Mouse (Mus musculus): ENCODE data around the gene Rabgap1.

DNA sequence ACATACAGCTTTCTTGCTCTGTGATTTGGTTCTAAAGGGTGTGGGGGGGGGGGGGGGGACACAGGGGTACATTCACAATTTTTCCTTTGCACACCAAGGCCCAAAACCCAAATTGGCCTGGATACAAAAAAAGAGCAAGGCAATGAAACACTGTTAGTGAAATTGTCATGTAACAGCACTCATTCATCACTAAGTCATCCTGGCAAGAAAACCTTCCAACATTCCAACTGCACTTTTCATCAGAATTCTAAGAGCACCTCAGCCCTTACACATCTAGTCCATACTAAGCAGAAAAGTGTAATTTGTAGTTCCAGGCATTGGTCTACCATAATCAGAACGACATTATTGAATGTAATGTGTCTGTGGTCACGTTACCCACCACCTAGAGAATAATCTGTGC, 129.1 kb downstream of the Rabgap1 start:
- TF ChIP-seq CTCF (conservative IDR thresholded peaks at IDR 0.05; ENCODE audit: low read length) (no peak), NANOG (IDR thresholded peaks at IDR 0.05; ENCODE audit: borderline replicate concordance, low read length) (no peak), POU5F1 (IDR thresholded peaks at IDR 0.05; ENCODE audit: borderline replicate concordance, low read length) (no peak)
